Mouse (Mus musculus) embryonic facial prominence, embryonic 11.5 days (tissue): ENCODE results near the gene Cerk. TPM values are rescaled to one million over a fixed set of nuclear protein-coding genes. Genes with fewer than 3 reads are reported as not detected.
A peak's percentile ranks its signal among the peaks of the same experiment; 100 is the strongest.

Experiments used
- ATAC-seq: fragments of 200-750 bp; cut with Nextera tagmentation; replicated peaks from 2 replicates; pipeline ENCODE4 v1.8.0; 2017; ENCODE audit warnings: low read depth; ENCODE audit not compliant: insufficient number of reproducible peaks, low FRiP score, low TSS enrichment
- DNase-seq: peaks from one replicate; pipeline ENCODE4 v3.0.0-alpha.2; 2015; ENCODE audit warnings: low spot score
- H3K27ac ChIP-seq: fragments of 300-500 bp; sonication (generic); replicated peaks from 2 replicates; pipeline ENCODE4 v1.5.1; 2014; ENCODE audit warnings: mild to moderate bottlenecking, low read depth, low read length, control low read depth
- H3K27me3 ChIP-seq: fragments of 300-500 bp; sonication (generic); 2 replicates; pipeline ENCODE4 v1.6.1; 2014; ENCODE audit warnings: mild to moderate bottlenecking, low read length, moderate library complexity, mixed read lengths; ENCODE audit not compliant: control insufficient read depth, insufficient read depth
- H3K36me3 ChIP-seq: fragments of 300-500 bp; sonication (generic); replicated peaks from 2 replicates; pipeline ENCODE4 v1.6.1; 2014; ENCODE audit warnings: low read depth, mild to moderate bottlenecking, low read length, moderate library complexity, mixed read lengths; ENCODE audit not compliant: control insufficient read depth, insufficient read depth
- H3K4me1 ChIP-seq: fragments of 300-500 bp; sonication (generic); 2 replicates; pipeline ENCODE4 v1.6.1; 2014; ENCODE audit warnings: low read length, mixed read lengths; ENCODE audit not compliant: control insufficient read depth, insufficient read depth
- H3K4me2 ChIP-seq: fragments of 300-500 bp; sonication (generic); 2 replicates; pipeline ENCODE4 v1.6.1; 2014; ENCODE audit warnings: low read depth, mild to moderate bottlenecking, control low read depth, low read length, moderate library complexity
- H3K4me3 ChIP-seq: fragments of 300-500 bp; sonication (generic); 2 replicates; pipeline ENCODE4 v1.5.1; 2014; ENCODE audit warnings: low read depth, low read length, control low read depth
- H3K9ac ChIP-seq: fragments of 300-500 bp; sonication (generic); replicated peaks from 2 replicates; pipeline ENCODE4 v1.6.1; 2014; ENCODE audit warnings: mild to moderate bottlenecking, control low read depth, low read length
- H3K9me3 ChIP-seq: fragments of 300-500 bp; sonication (generic); replicated peaks from 2 replicates; pipeline ENCODE4 v1.6.1; 2016; ENCODE audit warnings: mild to moderate bottlenecking, low read length, inconsistent platforms, mixed read lengths; ENCODE audit not compliant: control insufficient read depth
- WGBS: fragments of 180-500 bp; shearing (Covaris S2); extraction: QIAGEN DNeasy Blood & Tissue Kit; methylation state at CpG from one replicate; pipeline ENCODE4 v1.1.7; 2014; 5-methylcytosine and 5-hydroxymethylcytosine counted together
- polyA plus RNA-seq: library from polyadenylated mRNA; unstranded; fragments of >200 nt; fragmentation: Nextera tagmentation; extraction: Ambion mirVana; gene quantifications from 2 replicates; pipeline ENCODE4 v1.2.1, GENCODE M21; 2014

Cerk gene
- polyA plus RNA-seq, 1 experiment from 2014 or later = 16.3 TPM

DNA sequence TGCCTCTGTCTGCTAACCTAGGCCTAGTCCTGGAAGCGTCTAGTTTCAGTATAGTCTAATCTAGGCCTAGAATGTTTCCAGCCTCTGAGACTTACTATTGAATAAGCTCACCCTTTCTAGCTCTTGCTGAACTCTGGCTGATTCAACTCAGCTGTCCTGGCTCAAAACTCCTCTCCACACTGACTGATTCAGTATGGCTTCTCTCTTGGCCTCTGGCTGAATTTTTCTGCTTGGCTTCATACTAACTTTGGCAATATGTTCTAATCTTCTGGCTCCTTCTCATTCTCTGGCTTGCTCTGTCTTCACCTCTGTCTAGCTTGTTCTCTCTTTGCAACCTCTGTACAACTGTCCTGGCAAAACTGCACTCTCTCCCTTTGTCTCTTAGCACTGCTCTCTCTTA is 92.7 kb downstream of the Cerk start:
- WGBS = 89% methylated on average over 1 of the region's 1 CpGs
- Histone ChIP-seq H3K4me1 (no peaks in the 10 kb centered on the region), H3K27ac (no peak overlapping the region), H3K9ac (no peak overlapping the region), H3K36me3 (no peaks in the 10 kb centered on the region), H3K27me3 (no peaks in the 10 kb centered on the region), H3K4me2 (no peak overlapping the region), H3K4me3 (no peak overlapping the region), H3K9me3 (no peaks in the 10 kb centered on the region)
- no peak for ATAC-seq
- no peak for DNase-seq

DNA sequence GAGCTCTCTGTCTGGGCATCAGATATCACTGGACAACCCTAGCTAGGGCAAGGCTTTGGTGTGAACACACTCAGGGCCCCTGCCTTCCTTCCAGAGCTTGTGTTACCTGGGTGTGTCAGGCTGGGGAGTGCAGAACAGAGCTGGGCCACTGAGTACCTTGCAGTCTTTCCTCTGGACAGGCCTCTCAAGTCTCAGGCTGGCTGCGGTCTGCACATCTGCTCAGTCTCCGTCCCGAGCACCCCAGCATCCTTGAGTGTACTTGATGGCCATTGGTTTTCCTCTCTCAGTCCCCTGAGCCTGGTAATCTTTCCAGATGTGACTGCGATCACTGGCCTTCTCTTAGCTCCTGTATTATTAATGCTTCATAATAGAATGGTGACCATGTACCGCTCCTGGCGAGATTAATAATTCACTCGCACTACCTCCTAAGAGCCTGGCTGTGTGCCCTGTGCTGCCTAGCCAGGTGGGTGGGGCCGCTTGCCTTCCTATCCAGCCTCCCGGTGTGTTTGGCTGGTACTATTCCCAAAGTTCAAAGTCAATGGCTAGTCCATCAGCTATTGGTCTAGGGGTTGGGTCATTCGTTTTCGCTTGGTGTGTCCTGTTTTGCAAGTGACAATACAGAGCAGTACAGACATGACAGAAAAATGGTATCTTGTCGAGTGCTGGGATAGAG is 93.8 kb downstream of the Cerk start:
- Histone ChIP-seq H3K4me1 (no peaks in the 10 kb centered on the region), H3K27me3 (no peaks in the 10 kb centered on the region), H3K9me3 (no peaks in the 10 kb centered on the region), H3K36me3 (no peaks in the 10 kb centered on the region), H3K9ac (no peak overlapping the region), H3K4me3 (no peak overlapping the region), H3K27ac (no peak overlapping the region), H3K4me2 (no peak overlapping the region)
- WGBS = 92% methylated on average over 12 of the region's 12 CpGs
- no peak for ATAC-seq
- no peak for DNase-seq

DNA sequence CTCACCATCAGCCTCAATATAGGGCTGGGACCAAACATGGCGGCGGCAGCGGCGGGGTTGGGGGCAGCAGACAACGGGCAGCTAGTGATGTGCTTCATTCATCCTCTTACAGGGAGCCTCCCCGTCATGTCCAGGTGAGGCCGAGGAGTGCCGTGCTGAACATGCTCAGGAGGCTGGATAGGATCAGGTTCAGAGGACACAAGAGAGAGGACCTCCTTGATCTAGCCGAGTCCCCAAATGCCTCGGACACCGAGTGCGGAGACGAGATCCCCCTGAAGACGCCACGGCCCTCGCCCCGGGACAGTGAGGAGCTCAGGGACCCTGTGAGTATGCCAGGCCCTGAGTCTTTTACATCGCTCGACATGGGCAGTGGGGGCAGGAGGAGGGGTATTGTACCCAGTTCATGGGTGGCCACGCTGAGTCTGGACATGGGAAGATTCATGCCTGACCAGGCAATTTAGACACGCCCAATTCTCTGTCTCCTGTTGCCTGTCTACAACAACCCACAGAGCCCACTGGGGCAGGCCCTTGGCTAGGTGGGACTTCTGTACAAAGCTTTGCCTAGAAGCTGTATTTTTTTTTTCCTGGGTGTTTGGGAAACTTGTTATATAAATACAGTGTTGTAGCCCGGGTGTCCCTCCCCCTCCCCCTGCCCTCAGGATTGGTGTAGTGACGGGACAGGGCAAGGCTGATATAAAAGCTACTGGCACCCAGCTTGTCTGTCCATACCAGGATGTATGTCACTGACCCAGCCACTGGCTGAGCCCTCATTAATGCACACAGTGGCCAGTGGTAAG is 94.5 kb downstream of the Cerk start:
- H3K4me2 ChIP-seq = no peak overlapping the region
- H3K4me3 ChIP-seq = no peak overlapping the region
- no peak for ATAC-seq
- H3K9ac ChIP-seq = no peak overlapping the region
- H3K9me3 ChIP-seq = no peaks in the 10 kb centered on the region
- H3K36me3 ChIP-seq = no peaks in the 10 kb centered on the region
- WGBS = 94% methylated on average over 23 of the region's 23 CpGs
- no peaks in the 10 kb centered on the region for H3K27me3 ChIP-seq
- no peak overlapping the region for H3K27ac ChIP-seq
- no peaks in the 10 kb centered on the region for H3K4me1 ChIP-seq
- DNase-seq = no peak

GRCm38 (mm10) chr15:86090578-86090977 is 95.4 kb downstream of the Cerk start:
- no peak for DNase-seq
- no peak for ATAC-seq
- H3K9me3 ChIP-seq = no peaks in the 10 kb centered on the region
- 93% methylated on average over 8 of the region's 8 CpGs for WGBS
- no peak overlapping the region for H3K9ac ChIP-seq
- H3K4me3 ChIP-seq = no peak overlapping the region
- no peak overlapping the region for H3K27ac ChIP-seq
- no peaks in the 10 kb centered on the region for H3K36me3 ChIP-seq
- no peaks in the 10 kb centered on the region for H3K27me3 ChIP-seq
- no peak overlapping the region for H3K4me2 ChIP-seq
- H3K4me1 ChIP-seq = peaks cover under 1% of the 10 kb centered on the region; the same call in 1 of the 2 replicates

DNA sequence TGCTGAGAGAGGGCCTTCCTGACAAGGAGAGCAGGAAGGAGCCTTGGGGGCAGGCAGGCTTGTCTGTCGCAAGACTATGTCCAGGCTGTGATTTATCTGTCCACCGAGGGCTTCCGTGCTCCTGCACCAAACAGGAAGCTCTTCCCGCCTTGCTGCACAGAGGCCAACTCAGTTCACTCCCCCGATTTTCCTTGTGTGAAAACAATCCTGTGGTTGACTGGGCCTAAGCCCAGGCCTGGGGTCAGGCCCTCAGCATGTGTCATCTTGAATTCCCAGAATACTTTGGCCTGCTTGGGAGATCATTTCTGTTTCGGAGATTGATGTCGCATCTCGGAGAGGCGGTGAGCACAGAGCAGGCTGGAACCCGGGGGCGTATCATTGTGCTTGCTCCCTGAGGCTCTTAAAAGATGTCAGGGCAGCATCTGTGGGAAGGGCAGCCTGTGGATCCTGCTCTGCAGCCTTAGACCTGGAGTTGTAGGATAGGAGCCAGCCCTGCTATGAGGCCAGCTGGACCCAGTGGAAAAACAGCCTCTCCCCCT is 95.9 kb downstream of the Cerk start:
- H3K27me3 ChIP-seq = no peaks in the 10 kb centered on the region
- WGBS = 39% methylated on average over 11 of the region's 11 CpGs
- ATAC-seq (no peak), DNase-seq (no peak)
- H3K36me3 ChIP-seq = no peaks in the 10 kb centered on the region
- no peak overlapping the region for H3K4me2 ChIP-seq
- H3K9ac ChIP-seq = no peak overlapping the region
- 0 out of 2 replicates have a peak overlapping the region, but pooled peaks have one; percentile 6 for H3K27ac ChIP-seq
- peaks cover 3% of the 10 kb centered on the region; the same call in 1 of the 2 replicates for H3K4me1 ChIP-seq
- H3K4me3 ChIP-seq = no peak overlapping the region
- no peaks in the 10 kb centered on the region for H3K9me3 ChIP-seq

Other genes starting within 250 kb of the Cerk start
- gene Celsr1, start 152.4 kb downstream of the Cerk start, polyA plus RNA-seq = 2.0 and 2.1 TPM in 2 replicates
- gene Gramd4, start 128.4 kb downstream of the Cerk start, polyA plus RNA-seq = 6.3 and 6.9 TPM in 2 replicates
- gene Tbc1d22a, start 28.3 kb upstream of the Cerk start, polyA plus RNA-seq = 6.2 and 7.6 TPM in 2 replicates